Mouse (Mus musculus) ES-E14 (cell line): ENCODE results near the gene Sbno2.

Experiments
- ZC3H11A ChIP-seq: IDR thresholded peaks from 2 replicates; pipeline ENCODE4 v1.6.1; 2012; ENCODE audit warnings: low read depth, mild to moderate bottlenecking, inconsistent platforms, low read length, borderline replicate concordance
- ZNF384 ChIP-seq: IDR thresholded peaks from 2 replicates; pipeline ENCODE4 v1.6.1; 2012; ENCODE audit warnings: low read depth, low read length, inconsistent platforms

GRCm38 (mm10) chr10:80154384-80154783 lies 49.0 kb upstream of the Sbno2 start:
- TF ChIP-seq ZNF384: no peak
- no peak for TF ChIP-seq ZC3H11A
